Mouse (Mus musculus): ENCODE data around the gene Fam240a.

Fam240a gene

GRCm38 (mm10) chr9:110893429-110893828 lies 23.2 kb downstream of the Fam240a start:
- DNase-seq (ENCODE audit: low read depth, low spot score), result no peak

GRCm38 (mm10) chr9:110892552-110892951 lies 24.1 kb downstream of the Fam240a start:
- DNase-seq (ENCODE audit: low read depth, low spot score), result no peak

DNA sequence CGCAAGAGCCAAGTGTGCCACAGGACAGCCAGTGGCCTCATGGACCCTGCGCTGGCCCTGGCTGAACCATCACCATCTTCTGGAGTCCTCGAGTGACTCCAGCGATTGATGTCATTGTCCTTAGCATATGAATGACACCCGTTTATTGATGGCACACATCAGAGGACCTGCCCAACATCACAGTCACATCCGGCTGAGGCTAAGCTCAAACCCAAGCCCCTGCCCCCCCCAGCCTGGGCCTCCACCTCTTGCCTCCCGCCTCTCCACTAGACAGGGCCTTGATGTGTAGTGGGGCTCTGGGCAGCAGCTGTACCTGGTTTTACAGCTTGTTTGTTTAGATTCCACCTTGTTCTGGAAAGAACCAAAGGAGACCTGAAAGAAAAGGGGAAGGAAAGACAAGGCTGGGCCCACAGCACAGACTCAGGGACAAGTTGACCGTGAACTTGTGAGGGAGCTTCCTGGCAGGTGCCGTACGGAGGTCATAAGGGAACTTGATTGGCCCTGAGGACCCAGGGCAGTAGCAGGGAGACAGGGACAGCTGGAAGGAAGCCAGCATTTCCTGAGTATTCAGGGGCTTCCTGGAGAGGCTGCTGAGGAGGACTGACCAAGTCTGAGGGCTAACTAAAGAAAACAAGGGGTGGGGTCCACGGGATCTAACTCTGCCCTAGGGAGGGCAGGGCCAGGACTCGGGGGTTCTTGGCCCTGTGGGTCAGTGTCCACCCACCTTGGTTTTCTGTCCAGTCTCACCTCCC lies 25.4 kb downstream of the Fam240a start:
- no peak for DNase-seq (ENCODE audit: low read depth, low spot score)

DNA sequence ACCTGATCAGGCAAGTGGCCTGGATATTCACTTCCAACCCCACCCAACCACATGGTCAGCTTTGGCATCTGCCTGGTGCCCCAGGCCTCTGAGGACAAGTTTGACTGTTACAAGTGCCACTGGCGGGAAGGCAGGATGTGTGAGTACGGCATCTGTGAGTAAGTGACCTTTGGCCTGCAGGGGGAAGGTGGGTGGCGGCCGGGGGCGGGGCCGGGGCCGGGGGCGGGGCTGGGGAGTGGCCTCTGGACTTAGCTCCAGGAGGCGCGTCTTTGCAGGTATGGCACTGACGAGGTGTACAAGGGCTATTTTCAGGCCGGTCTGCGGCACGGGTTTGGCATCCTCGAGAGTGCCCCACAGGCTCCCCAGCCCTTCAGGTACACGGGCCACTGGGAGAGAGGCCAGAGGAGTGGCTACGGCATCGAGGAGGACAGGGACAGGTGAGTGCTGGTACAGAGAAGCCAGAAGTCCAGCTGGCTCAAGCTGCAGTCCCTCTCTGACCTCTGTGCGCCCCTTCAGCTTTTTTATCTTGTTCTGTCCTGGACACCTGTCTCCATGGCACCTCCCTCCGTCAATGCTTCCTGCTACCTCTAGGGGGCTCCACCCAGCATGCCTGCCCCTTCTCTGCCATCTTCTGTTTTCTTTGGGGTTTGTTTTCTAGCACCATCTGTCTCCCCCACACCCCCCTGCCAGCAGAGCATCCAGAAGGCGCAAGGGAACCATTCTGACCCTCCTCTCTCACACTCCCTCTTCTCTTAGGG lies 26.5 kb downstream of the Fam240a start:
- no peak for DNase-seq (ENCODE audit: low read depth, low spot score)

DNA sequence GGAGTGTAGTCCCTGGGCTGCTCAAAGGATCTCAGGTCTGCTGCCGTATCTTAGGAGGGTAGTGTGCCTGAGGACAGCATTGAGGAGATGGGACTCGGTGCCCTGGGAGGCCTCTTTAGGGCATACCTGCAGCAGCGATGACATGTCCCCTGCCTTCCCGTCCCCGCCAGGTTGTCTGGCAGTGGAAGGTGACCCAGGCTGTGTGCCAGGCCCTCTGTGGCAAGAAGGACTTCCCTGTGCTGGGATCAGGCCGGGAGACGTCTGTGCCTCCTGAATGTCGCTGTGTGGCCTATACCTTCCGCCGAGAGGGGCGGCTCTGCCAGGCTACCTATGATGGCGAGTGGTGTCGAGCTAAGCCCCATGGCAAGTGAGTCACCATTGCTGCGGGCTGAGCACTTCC lies 27.7 kb downstream of the Fam240a start:
- DNase-seq (ENCODE audit: low read depth, low spot score), result no peak

DNA sequence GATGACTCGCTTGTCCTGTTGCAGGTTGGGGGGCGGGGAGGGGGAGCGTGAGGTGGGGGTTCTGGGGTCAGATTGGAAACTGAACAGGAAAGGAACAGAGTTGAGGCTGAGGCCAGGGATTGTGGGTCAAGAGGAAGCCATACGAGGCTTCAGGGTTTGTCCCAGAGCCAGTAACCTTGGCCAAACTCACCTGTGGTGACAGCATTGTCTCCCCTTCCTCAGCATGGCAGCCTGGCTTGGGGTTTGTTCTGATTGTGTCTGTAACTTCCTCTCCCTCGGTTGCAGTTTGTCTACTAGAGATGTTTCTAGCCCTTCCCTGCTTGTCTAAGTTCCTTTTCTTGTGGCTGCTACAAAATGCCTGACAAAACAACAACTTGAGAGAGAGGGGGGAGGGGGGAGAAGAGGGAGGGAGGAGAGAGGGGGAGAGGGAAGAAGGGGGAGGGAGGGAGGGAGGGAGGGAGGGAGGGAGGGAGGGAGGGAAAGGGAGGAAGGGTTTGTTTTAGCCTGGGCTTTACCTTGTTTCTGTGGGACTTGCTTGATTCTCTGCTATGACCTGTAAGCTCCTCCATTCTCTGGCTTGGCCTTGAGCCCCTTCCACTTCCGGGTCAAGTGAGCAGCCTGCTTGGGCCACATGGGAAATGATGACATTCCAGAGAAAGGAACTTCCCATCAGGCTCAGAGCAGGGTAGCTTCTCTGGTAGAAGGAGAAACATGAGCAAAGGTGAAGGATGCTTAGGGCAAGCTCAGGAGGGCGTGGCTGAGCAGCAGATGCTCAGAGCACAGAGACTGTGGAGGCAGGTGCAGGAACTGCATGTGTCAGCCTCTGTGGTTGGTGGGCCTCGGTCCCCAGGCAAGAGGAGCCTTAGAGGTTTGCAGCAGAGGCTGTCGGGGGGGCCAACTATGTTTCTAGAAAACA lies 29.0 kb downstream of the Fam240a start:
- DNase-seq (ENCODE audit: low read depth, low spot score), result no peak

DNA sequence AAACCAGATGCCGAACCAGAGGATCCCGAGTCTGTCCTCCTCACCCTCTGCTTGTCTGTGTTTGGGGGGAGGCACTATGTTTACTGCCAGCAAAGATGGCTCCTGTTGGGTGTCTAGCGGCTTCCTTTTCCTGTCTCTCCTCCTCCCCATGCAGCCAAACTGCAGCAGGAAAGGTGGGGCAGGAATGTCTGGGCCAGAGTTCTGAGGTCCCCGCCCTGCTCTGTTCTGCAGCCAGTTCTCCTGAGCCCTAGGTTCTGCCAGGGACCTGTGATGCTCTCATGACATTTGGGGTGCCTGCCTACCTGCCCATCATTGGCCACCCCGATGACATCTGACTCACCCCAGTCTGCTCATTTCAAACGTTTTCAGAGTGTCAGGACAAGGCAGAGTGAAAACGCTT lies 34.7 kb downstream of the Fam240a start:
- no peak for DNase-seq (ENCODE audit: low read depth, low spot score)

DNA sequence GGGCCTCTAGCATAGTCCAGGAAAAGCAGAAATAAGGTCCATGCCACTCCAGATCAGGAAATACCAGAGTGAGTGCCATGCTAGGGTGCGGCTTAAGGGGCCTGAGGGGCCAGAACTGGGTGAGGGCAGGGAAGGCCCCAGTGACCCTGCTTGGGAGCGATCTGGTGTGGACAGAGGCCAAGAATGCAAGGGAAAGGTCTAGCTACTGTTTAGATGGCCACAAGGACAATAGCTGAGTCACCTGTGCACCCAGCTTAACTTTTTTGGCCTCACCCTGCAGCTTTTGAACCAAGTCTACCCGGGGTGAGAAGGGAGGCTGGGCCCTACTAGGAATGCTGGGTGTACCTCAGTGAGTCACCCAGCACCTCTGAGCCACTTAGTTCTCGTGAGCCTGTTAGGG lies 35.9 kb downstream of the Fam240a start:
- no peak for DNase-seq (ENCODE audit: low read depth, low spot score)

DNA sequence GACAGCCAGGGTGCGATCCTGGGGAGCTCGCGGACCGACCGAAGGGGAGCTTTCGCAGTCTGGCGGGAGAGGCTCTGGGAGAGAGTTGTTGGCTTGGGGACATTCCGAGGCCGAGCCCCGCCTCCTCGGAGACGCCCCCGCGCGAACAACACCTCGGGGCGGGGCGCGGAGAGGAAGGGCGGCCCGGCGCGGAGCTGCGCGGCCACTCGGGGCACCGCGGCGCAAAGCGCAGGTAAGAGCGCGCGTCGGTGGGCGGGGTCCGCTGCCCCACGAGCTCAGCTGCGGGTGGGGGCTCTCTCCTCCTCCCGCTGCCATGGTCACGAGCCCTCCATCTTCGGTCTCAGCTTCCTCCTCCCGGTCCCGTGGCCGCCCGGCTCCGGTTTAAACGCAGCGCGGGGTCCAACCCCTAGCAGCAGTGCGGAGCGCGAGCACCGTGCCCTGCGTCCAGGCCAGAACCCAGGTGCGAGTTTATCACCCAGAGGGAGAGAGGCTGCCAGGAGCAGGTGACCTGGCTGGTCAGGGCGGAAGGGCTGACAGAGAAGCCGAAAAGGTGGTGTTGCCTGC lies 36.6 kb downstream of the Fam240a start, which contains the start of gene Tmie:
Gene Tmie (minus strand): TSS at position 116 of the 564 bp plus-strand sequence.
- DNase-seq (ENCODE audit: low read depth, low spot score), result no peak

GRCm38 (mm10) chr9:110879191-110879920 lies 37.3 kb downstream of the Fam240a start, which contains the start of gene Als2cl:
Gene Als2cl, plus strand, starts transcription at chr9:110879870.
- no peak for DNase-seq (ENCODE audit: low read depth, low spot score)

- DNase-seq (ENCODE audit: low read depth, low spot score), result no peak
Measured at GRCm38 (mm10) chr9:110877888-110878287, 38.8 kb downstream of the Fam240a start.

GRCm38 (mm10) chr9:110877353-110877752 lies 39.3 kb downstream of the Fam240a start:
- DNase-seq (ENCODE audit: low read depth, low spot score), result no peak

DNA sequence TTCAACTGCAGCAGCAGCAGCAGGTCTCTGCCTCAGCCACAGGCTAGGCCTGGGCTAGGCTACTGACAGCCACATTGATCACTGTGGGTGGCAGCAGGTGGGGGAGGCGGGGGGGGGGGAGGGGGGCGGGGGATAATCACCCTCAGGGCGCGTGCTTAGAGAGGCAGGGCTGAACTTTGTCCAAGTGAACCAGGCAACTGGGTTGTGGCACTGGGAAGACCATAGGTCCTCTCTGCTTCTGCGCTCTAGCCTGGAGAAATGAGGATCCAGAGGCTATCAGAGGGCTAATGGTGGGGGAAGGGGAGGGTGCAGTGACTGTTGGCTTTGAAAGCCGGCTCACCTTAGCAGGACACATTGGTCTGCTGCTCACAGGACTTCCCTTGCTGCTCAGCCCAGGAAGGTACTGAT lies 41.4 kb downstream of the Fam240a start:
- DNase-seq (ENCODE audit: low read depth, low spot score), result no peak

GRCm38 (mm10) chr9:110874660-110875191 lies 41.9 kb downstream of the Fam240a start:
- DNase-seq (ENCODE audit: low read depth, low spot score), result no peak

GRCm38 (mm10) chr9:110873681-110874659 lies 42.7 kb downstream of the Fam240a start:
- no peak for DNase-seq (ENCODE audit: low read depth, low spot score)

DNA sequence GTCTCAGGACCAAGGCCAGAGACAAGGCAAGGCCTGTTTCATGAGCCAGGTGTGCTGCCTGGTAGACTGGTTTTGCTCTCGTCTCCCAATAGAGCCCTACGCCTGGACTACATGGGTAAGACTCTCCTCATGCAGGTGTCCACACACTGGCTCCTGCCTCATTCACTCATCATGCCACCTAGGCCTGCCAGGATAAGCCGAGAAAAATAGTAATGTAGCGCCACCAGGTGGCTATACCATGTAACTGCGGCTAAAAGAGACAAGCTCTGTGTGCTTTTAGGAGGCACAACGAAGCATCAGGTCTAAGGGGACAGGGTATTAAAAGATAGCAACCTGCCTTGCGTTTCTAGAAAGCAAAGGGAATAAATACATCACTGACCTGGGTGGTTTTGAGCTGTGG lies 45.6 kb downstream of the Fam240a start:
- DNase-seq (ENCODE audit: low read depth, low spot score), result peak; percentile 65

All from mesoderm, embryonic 11.5 days (tissue).